Mouse (Mus musculus) gastrocnemius, postnatal 25 days (tissue): ENCODE measurements at regions not wholly inside any gene's neighbourhood (a gene's known extent, or its start where the extent isn't known, plus 50 kb on each side); places are given as distances from the start of the nearest gene placed in this dataset.

Source experiments
- DNase-seq: peaks from one replicate; pipeline ENCODE4 v3.0.0; 2022

DNA sequence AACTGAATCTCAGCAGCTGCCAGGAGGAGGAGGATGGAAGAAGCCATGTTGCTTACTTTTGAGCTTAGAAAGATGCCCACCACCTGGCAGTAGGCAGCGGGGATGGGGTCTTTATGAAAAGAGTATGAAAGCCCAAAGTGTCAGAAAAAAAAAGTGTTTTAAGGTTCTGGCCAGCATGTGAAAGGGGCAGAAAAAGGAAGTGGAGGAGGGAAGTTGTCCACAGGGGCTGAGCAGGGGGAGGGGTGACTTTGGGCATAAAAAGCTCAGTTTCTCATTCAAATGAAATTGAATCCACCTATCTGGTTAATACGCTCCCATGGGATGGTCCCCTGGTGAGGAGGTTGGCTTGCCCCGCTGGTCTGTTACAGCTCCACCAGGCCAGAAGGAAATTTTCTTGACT is 50.4 kb upstream of the L3mbtl4 start:
- DNase-seq: no peak
